Mouse (Mus musculus): ENCODE results near the gene Cerk.
"Not testable (repeated sequence)": the region's sequence is repeated elsewhere in the genome, so short reads cannot be mapped to it uniquely, and the experiment has no call there.

Gene Cerk

DNA sequence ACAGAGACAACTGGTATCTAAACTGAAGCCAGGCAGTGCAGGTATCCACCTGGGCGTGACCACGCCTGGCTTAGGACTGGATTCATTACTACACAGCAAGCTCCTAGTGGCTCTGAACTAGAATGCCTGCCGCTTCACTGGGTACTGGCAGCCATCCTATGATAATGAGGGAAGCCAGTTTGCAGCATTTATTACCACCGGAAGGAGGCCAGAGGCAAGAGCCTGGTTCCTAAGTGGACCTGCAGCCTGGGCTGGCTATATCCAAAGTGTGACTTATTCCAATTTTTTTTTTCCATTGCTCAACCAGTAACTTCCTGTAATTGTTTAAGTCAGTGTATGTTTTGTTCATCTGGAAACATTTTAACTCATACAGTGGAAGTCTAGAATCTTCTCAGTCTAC lies 20.4 kb upstream of the Cerk start:
- peak; percentile 41 for DNase-seq (ENCODE audit: inconsistent ontology term)

GRCm38 (mm10) chr15:86205300-86205699 lies 19.4 kb upstream of the Cerk start:
- DNase-seq (ENCODE audit: inconsistent ontology term): no peak

GRCm38 (mm10) chr15:86203942-86204561 lies 18.1 kb upstream of the Cerk start:
- DNase-seq (ENCODE audit: inconsistent ontology term): no peak

- no peak for DNase-seq (ENCODE audit: inconsistent ontology term)
Observed at GRCm38 (mm10) chr15:86203292-86203793, 17.4 kb upstream of the Cerk start.

GRCm38 (mm10) chr15:86202640-86203039 lies 16.7 kb upstream of the Cerk start:
- DNase-seq (ENCODE audit: inconsistent ontology term): no peak

- DNase-seq (ENCODE audit: inconsistent ontology term): no peak
Observed at GRCm38 (mm10) chr15:86201696-86202330, 15.9 kb upstream of the Cerk start.

DNA sequence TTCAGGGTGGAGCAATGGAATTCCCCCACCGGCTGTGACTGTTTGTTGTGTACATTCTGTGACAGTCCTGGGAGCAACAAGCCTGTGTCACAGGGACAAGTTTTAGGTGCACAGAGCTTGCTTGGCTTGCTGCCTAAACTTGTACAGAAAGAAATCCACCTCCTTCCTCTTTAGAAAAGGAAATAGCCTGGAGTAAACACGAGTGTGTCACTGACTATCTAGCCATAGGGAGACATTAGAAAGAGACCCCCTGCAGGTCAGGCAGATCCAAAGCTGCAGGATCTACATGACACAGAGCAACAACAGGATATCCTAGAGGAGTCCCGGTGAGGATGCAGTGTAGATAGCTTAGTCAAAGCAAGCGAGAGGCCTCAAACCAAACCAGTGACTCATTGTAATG lies 15.2 kb upstream of the Cerk start:
- DNase-seq (ENCODE audit: inconsistent ontology term): no peak

- DNase-seq (ENCODE audit: inconsistent ontology term): no peak
Observed at GRCm38 (mm10) chr15:86200169-86200568, 14.2 kb upstream of the Cerk start.

DNA sequence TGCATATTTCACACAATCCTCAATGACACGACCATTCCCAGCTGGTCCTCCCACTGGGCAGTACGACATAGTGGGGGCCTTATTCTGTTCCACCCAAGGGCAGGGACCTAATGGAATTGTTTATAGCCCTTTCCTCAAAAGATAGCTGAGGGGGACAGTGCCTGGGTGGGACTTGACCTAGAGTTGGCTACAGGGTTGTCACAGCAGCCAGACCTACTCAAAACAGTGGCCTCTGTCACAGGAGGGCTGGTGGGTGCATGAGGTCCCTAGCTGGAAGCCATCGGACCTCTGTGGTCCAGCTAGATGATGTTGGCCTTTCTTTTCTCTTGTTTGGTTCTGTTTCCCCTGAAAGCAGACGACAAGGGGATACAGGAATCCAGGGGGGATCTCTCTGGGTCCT lies 13.5 kb upstream of the Cerk start:
- DNase-seq (ENCODE audit: inconsistent ontology term): no peak

- DNase-seq (ENCODE audit: inconsistent ontology term): no peak
Observed at GRCm38 (mm10) chr15:86199052-86199451, 13.1 kb upstream of the Cerk start.

- DNase-seq (ENCODE audit: inconsistent ontology term): not testable (repeated sequence)
Observed at GRCm38 (mm10) chr15:86194676-86195453, 8.9 kb upstream of the Cerk start.

GRCm38 (mm10) chr15:86191933-86192332 lies 6.0 kb upstream of the Cerk start:
- DNase-seq (ENCODE audit: inconsistent ontology term): no peak

DNA sequence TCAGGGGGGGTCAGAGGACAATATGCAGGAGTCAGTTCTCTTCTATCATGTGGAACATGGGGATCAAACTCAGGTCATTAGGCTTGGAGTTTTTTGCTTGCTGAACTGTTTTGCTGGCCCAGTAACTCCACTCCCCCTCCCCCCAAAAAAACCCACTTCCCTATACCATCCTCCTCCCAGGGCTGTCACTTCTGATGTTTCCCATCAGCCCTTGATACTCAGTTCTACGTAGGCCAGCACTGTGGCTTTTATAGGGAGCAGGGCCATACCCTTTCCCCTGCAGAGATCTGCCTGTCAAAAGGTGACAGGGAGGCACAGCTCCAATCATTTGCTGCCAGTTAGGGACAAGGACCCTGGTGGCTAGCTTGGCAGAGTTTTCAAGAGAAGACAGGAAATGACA lies 5.6 kb upstream of the Cerk start:
- no peak for DNase-seq (ENCODE audit: inconsistent ontology term)

DNA sequence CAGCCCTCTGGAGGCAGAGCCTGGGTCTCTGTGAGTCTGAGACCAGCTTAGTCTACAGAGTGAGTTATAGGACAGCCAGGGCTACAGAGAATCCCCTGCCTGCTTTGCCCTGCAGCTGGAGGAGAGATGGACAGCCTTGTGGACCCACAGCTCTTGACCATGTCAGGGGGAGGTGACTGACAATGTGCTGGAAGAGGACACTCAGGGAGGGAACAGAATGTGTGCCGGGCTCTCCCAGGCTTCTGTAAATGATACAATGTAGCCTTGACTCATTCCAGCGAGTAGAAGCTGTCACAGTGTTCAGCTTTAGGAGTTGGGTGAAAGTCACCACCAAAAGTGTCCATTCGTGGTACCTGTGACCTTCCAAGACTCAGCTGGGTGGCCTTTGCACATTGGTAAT lies 4.4 kb upstream of the Cerk start:
- DNase-seq (ENCODE audit: inconsistent ontology term): no peak

GRCm38 (mm10) chr15:86188746-86189470 lies 3.0 kb upstream of the Cerk start:
- peak; percentile 93 for DNase-seq (ENCODE audit: inconsistent ontology term)

GRCm38 (mm10) chr15:86188186-86188585 lies 2.2 kb upstream of the Cerk start:
- DNase-seq (ENCODE audit: inconsistent ontology term): peak; percentile 81

- DNase-seq (ENCODE audit: inconsistent ontology term): no peak
Observed at GRCm38 (mm10) chr15:86186686-86187085, 745 bp upstream of the Cerk start.

DNA sequence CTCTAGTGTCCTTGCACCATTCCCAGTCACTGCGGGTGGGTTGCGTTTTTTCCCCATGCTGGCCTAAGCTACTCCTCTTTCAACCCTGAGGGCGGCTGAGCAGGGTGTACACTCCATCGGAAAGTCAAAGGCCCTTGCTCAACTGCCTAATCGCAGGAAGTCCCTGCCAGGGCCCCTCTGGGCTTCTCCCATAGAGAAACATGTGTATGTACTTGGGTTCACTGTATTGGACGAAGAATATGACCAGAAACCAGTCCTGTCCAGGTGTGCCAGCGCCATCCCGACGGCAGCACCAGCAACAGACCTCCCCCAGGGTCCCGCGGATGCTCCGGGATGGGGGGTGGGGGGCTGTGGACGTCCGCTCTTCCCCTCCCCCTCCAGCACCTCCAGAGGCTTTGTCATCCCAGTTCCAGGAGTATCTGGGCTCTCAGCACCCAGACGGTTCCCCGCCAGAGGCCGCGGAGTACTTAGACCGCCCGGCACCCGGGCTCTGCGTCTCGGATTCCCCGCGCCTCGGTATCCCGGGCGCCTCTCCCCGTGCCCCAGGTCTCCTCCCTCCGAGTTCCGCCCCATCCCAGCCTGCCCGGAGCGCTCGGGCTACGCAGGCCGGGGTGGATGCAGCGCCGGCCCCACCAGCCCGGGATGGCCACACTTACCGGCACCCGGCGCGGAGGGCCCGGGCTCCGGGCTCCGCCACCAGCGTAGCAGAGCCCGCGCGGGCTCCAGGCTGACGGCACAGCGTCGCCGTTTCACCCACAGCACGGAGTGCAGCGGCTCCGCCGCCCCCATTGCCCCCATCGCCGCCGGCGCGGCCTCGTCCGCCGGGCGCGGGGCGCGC lies 871 bp downstream of the Cerk start:
- DNase-seq (ENCODE audit: inconsistent ontology term): peak; percentile 63

- DNase-seq (ENCODE audit: inconsistent ontology term): peak; percentile 30
Observed at GRCm38 (mm10) chr15:86184071-86184470, 1.9 kb downstream of the Cerk start.

- no peak for DNase-seq (ENCODE audit: inconsistent ontology term)
Observed at GRCm38 (mm10) chr15:86183484-86183883, 2.5 kb downstream of the Cerk start.

GRCm38 (mm10) chr15:86182646-86183045 lies 3.3 kb downstream of the Cerk start:
- DNase-seq (ENCODE audit: inconsistent ontology term): no peak
